Mouse (Mus musculus): ENCODE data around the gene Vmn1r61.

Gene Vmn1r61

DNA sequence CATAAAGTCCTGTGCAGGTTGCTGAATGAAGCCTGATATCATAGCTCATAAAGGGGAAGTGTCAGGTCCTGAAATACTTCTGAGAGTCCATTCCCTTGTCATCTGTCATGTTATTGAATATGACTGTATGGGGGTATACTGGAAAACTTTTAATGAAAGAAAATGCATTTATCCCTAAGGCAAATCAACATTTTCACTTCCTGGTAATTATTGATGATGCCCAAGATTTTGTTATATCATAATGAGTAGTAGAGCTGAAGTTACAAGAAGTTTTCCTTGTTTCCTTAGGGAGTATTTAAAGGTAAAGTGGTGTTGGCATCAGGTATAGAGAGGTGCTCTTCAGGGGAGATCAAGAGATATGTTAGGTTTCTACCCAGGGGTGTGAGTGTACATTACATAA is at the start of gene Vmn1r61:
TSS of gene Vmn1r61 (minus strand) at position 101 of the 400 bp plus-strand sequence.
- no peak for DNase-seq (ENCODE audit: low spot score)
